Comparison of ENCODE assay signal across 19 mouse cellular contexts in the genomic region with DNA sequence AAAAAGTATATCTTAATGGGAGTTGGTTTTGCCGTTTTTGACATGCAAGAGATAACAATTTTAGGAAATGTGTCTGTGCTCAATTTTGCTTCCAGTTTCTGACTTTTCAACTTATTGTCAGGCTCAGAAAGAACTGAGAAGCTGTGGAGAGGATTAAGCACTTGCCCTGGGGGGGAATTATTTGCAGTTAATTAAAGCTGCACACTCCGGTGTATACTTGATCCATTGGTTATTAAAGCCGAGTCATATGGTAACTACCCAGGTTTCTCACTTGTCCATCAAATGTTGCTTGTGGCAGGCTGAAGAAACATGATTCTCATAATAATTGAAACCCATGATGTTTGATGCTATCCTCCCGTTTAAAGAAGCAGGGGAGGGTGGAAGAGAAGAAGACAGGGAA.
"Had no signal": no experiment of that assay in that cellular context is flagged by ENCODE, and none has a peak within 500 bp of the region (broad histone marks: within the 10 kb centered on the region; RNA-seq: fewer than 3 reads in every experiment).

No protein-coding gene starts in this region.

- H3K36me3 ChIP-seq: kidney, embryonic 15.5 days; limb, embryonic 12.5 days; limb, embryonic 15.5 days; stomach, embryonic 15.5 days had no signal

- H3K9me3 ChIP-seq: kidney, embryonic 15.5 days; limb, embryonic 12.5 days; limb, embryonic 15.5 days; stomach, embryonic 15.5 days had no signal

- H3K4me1 ChIP-seq: kidney, embryonic 15.5 days; limb, embryonic 12.5 days; limb, embryonic 15.5 days; stomach, embryonic 15.5 days had no signal

- ATAC-seq: liver, postnatal 0 days; lung, postnatal 0 days had no signal

- H3K4me3 ChIP-seq: kidney, embryonic 15.5 days; limb, embryonic 12.5 days; limb, embryonic 15.5 days; stomach, embryonic 15.5 days had no signal

- DNase-seq: kidney, adult 11 months; kidney, adult 8-10 months; kidney, postnatal 10 days; kidney, postnatal 36 days; layer of hippocampus, postnatal 36 days; left cerebral cortex, postnatal 4 days; liver, postnatal 0 days; lung, embryonic 14.5 days; right cerebral cortex, postnatal 25 days; spleen, adult 18-20 months; thymus, postnatal 36 days had no signal

- H3K27ac ChIP-seq: kidney, embryonic 15.5 days; limb, embryonic 12.5 days; limb, embryonic 15.5 days; liver, embryonic 14.5 days; macrophage; stomach, embryonic 15.5 days had no signal

- H3K9ac ChIP-seq: kidney, embryonic 15.5 days; limb, embryonic 12.5 days; limb, embryonic 15.5 days; liver, embryonic 14.5 days; liver, postnatal 0 days; lung, embryonic 14.5 days; stomach, embryonic 15.5 days had no signal

- H3K4me2 ChIP-seq: kidney, embryonic 15.5 days; limb, embryonic 12.5 days; limb, embryonic 15.5 days; liver, embryonic 11.5 days; lung, embryonic 14.5 days; stomach, embryonic 15.5 days had no signal

- H3K27me3 ChIP-seq: kidney, embryonic 15.5 days; limb, embryonic 12.5 days; limb, embryonic 15.5 days; stomach, embryonic 15.5 days had no signal
